Mouse (Mus musculus) hindbrain, embryonic 14.5 days (tissue): ENCODE data around the gene Gsdma2. TPM values are rescaled to one million over a fixed set of nuclear protein-coding genes. Genes with fewer than 3 reads are reported as not detected.

Experiments
- ATAC-seq: fragments of 200-750 bp; cut with Nextera tagmentation; 2 replicates; pipeline ENCODE4 v1.8.0; 2017; ENCODE audit warnings: moderate number of reproducible peaks, mild to moderate bottlenecking, moderate TSS enrichment, moderate library complexity; ENCODE audit not compliant: low FRiP score
- DNase-seq: peaks from one replicate; pipeline ENCODE4 v3.0.0-alpha.2; 2015; ENCODE audit warnings: low spot score
- H3K27ac ChIP-seq: fragments of 300-500 bp; sonication (generic); 2 replicates; pipeline ENCODE4 v1.5.1; 2014; ENCODE audit warnings: mild to moderate bottlenecking, moderate library complexity
- H3K27me3 ChIP-seq: fragments of 300-500 bp; sonication (generic); 2 replicates; pipeline ENCODE4 v1.6.1; 2014; ENCODE audit warnings: mild to moderate bottlenecking, low read length, mixed read lengths; ENCODE audit not compliant: control insufficient read depth, insufficient read depth
- H3K36me3 ChIP-seq: fragments of 300-500 bp; sonication (generic); replicated peaks from 2 replicates; pipeline ENCODE4 v1.6.1; 2014; ENCODE audit not compliant: control insufficient read depth, insufficient read depth
- H3K4me1 ChIP-seq: fragments of 300-500 bp; sonication (generic); replicated peaks from 2 replicates; pipeline ENCODE4 v1.6.1; 2014; ENCODE audit warnings: antibody characterized with exemption, low read length, mixed read lengths; ENCODE audit not compliant: control insufficient read depth, insufficient read depth
- H3K4me2 ChIP-seq: fragments of 300-500 bp; sonication (generic); replicated peaks from 2 replicates; pipeline ENCODE4 v1.6.1; 2014; ENCODE audit warnings: mild to moderate bottlenecking, moderate library complexity
- H3K4me3 ChIP-seq: fragments of 300-500 bp; sonication (generic); replicated peaks from 2 replicates; pipeline ENCODE4 v1.5.1; 2014; ENCODE audit warnings: mild to moderate bottlenecking, low read length
- H3K9ac ChIP-seq: fragments of 300-500 bp; sonication (generic); 2 replicates; pipeline ENCODE4 v1.6.1; 2014
- H3K9me3 ChIP-seq: fragments of 300-500 bp; sonication (generic); 2 replicates; pipeline ENCODE4 v1.6.1; 2016; ENCODE audit warnings: low read length; ENCODE audit not compliant: control insufficient read depth
- WGBS: fragments of 180-500 bp; shearing (Covaris S2); extraction: QIAGEN DNeasy Blood & Tissue Kit; methylation state at CpG from one replicate; pipeline ENCODE4 v1.1.7; 2014; 5-methylcytosine and 5-hydroxymethylcytosine counted together
- polyA plus RNA-seq: library from polyadenylated mRNA; unstranded; fragments of >200 nt; fragmentation: Nextera tagmentation; extraction: Ambion mirVana; gene quantifications from 2 replicates; pipeline ENCODE4 v1.2.1, GENCODE M21; 2014

Gsdma2 gene
- polyA plus RNA-seq, 1 experiment from 2014 or later: not detected

GRCm38 (mm10) chr11:98701213-98701670 is 54.7 kb downstream of the Gsdma2 start, which contains the start of gene Csf3:
Gene Csf3, plus strand, starts transcription at chr11:98701263.
- DNase-seq: no peak
- H3K27me3 ChIP-seq: no peaks in the 10 kb centered on the region
- no peaks in the 10 kb centered on the region for H3K9me3 ChIP-seq
- peaks cover 33% of the 10 kb centered on the region for H3K36me3 ChIP-seq
- no peaks in the 10 kb centered on the region; the same call in 1 of the 2 replicates for H3K4me1 ChIP-seq
- no peak within 1 kb of the TSS for H3K27ac ChIP-seq
- no peak for ATAC-seq
- no peak within 1 kb of the TSS for H3K4me3 ChIP-seq
- WGBS: 42% methylated on average over 10 of the region's 10 CpGs
- no peak within 1 kb of the TSS for H3K4me2 ChIP-seq
- H3K9ac ChIP-seq: no peak within 1 kb of the TSS

GRCm38 (mm10) chr11:98702323-98702722 is 55.8 kb downstream of the Gsdma2 start:
- no peaks in the 10 kb centered on the region for H3K27me3 ChIP-seq
- H3K9me3 ChIP-seq: no peaks in the 10 kb centered on the region
- no peak for ATAC-seq
- no peak overlapping the region for H3K4me3 ChIP-seq
- 66% methylated on average over 5 of the region's 5 CpGs for WGBS
- no peak overlapping the region for H3K27ac ChIP-seq
- peaks cover 36% of the 10 kb centered on the region for H3K36me3 ChIP-seq
- H3K9ac ChIP-seq: no peak overlapping the region
- H3K4me1 ChIP-seq: no peaks in the 10 kb centered on the region; the same call in 1 of the 2 replicates
- DNase-seq: no peak
- H3K4me2 ChIP-seq: no peak overlapping the region

- no peak overlapping the region for H3K4me3 ChIP-seq
- no peaks in the 10 kb centered on the region; the same call in 1 of the 2 replicates for H3K4me1 ChIP-seq
- H3K27me3 ChIP-seq: no peaks in the 10 kb centered on the region
- peaks cover 61% of the 10 kb centered on the region for H3K36me3 ChIP-seq
- WGBS: 89% methylated on average over 10 of the region's 10 CpGs
- ATAC-seq (no peak), DNase-seq (no peak)
- no peak overlapping the region for H3K9ac ChIP-seq
- no peak overlapping the region for H3K4me2 ChIP-seq
- H3K9me3 ChIP-seq: no peaks in the 10 kb centered on the region
- H3K27ac ChIP-seq: no peak overlapping the region
Observed at GRCm38 (mm10) chr11:98705021-98705420, 58.5 kb downstream of the Gsdma2 start.

Other genes starting within 250 kb of the Gsdma2 start
- gene Pgap3, start 246.3 kb upstream of the Gsdma2 start, polyA plus RNA-seq: 6.4 and 6.9 TPM in 2 replicates
- 8.9 and 10.2 TPM in 2 replicates for gene Erbb2, start 234.3 kb upstream of the Gsdma2 start, polyA plus RNA-seq
- 242 and 256 TPM in 2 replicates for gene Mien1, start 207.8 kb upstream of the Gsdma2 start, polyA plus RNA-seq
- 1.1 and 1.3 TPM in 2 replicates for gene Grb7, start 200.4 kb upstream of the Gsdma2 start, polyA plus RNA-seq
- gene Ikzf3, start 100.7 kb upstream of the Gsdma2 start, polyA plus RNA-seq: 0.24 and 0.33 TPM in 2 replicates
- not detected in 2 replicates for gene Zpbp2, start 95.7 kb upstream of the Gsdma2 start, polyA plus RNA-seq
- 14.9 and 17.3 TPM in 2 replicates for gene Ormdl3, start 59.4 kb upstream of the Gsdma2 start, polyA plus RNA-seq
- not detected in 2 replicates for gene Lrrc3c, start 48.5 kb upstream of the Gsdma2 start, polyA plus RNA-seq
- gene Gm12355, start 21.1 kb upstream of the Gsdma2 start, polyA plus RNA-seq: 0.20 and 0.80 TPM in 2 replicates
- gene Gsdma3, start 20.4 kb upstream of the Gsdma2 start, polyA plus RNA-seq: not detected in 2 replicates
- not detected in 2 replicates for gene Gsdma, start 17.6 kb downstream of the Gsdma2 start, polyA plus RNA-seq
- 130 and 141 TPM in 2 replicates for gene Psmd3, start 35.8 kb downstream of the Gsdma2 start, polyA plus RNA-seq
- not detected in 2 replicates for gene Csf3, start 54.5 kb downstream of the Gsdma2 start, polyA plus RNA-seq
- gene Med24, start 82.7 kb downstream of the Gsdma2 start, polyA plus RNA-seq: 58.4 and 62.7 TPM in 2 replicates
- 165 and 181 TPM in 2 replicates for gene Thra, start 93.9 kb downstream of the Gsdma2 start, polyA plus RNA-seq
- 3.4 and 4.1 TPM in 2 replicates for gene Nr1d1, start 128.6 kb downstream of the Gsdma2 start, polyA plus RNA-seq
- 23.6 and 24.1 TPM in 2 replicates for gene Msl1, start 148.8 kb downstream of the Gsdma2 start, polyA plus RNA-seq
- 49.3 and 57.4 TPM in 2 replicates for gene Casc3, start 158.1 kb downstream of the Gsdma2 start, polyA plus RNA-seq
- gene Rapgefl1, start 190.0 kb downstream of the Gsdma2 start, polyA plus RNA-seq: 12.0 and 12.9 TPM in 2 replicates
- gene Wipf2, start 216.9 kb downstream of the Gsdma2 start, polyA plus RNA-seq: 4.7 and 4.8 TPM in 2 replicates